ENCODE assay signal across 17 mouse cellular contexts in the genomic region with DNA sequence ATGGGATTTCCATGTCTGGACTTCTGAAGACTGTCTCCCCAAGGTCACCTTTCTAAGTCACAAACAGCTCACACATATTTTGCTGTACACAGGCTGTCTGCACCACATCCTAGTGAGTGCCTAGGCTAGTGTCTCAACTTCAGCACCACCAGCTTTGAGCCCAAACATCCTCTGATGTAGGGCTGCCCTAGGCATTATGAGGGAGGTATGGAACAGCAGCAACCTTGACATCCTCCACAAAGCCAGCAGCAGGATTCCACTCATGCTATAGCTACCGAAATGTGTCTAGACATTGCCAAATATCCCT.
A peak's percentile ranks its signal among the peaks of the same experiment; 100 is the strongest.
DNase-seq lines count a peak whose midpoint lies in the region; ATAC-seq and TF ChIP-seq lines count a peak whose summit lies in the region.
"Had no signal": no experiment of that assay in that cellular context is flagged by ENCODE, and none has a peak within 500 bp of the region (broad histone marks: within the 10 kb centered on the region; RNA-seq: fewer than 3 reads in every experiment).

No protein-coding gene starts in this region.

- H3K27me3 ChIP-seq in testis, adult 2 months (ENCODE audit: control insufficient read depth, insufficient read depth, low read length): no peaks in the 10 kb centered on the region
- no peaks in the 10 kb centered on the region for H3K27me3 ChIP-seq in midbrain, embryonic 14.5 days (ENCODE audit: control insufficient read depth, insufficient read depth, low read length)
- H3K27me3 ChIP-seq: CH12.LX; hindbrain, embryonic 15.5 days had no signal

- DNase-seq in gastrocnemius, adult 2 months: no peak
- DNase-seq in gastrocnemius, postnatal 4 days (ENCODE audit: low spot score in 2 of 2): no peak
- DNase-seq in testis, postnatal 14 days (ENCODE audit: low spot score): no peak
- no peak for DNase-seq in midbrain, embryonic 14.5 days
- DNase-seq in kidney, adult 11 months: no peak
- DNase-seq in embryo, embryonic 9.5 days (ENCODE audit: extremely low spot score): no peak
- DNase-seq in cerebellum, postnatal 36 days: no peak
- DNase-seq: adrenal gland, postnatal 25 days; cerebellum, adult 11 months; gastrocnemius, postnatal 10 days; lung, postnatal 14 days had no signal

- no peak overlapping the region for H3K9ac ChIP-seq in midbrain, embryonic 14.5 days (replicated peaks; ENCODE audit: low read length)
- H3K9ac ChIP-seq: hindbrain, embryonic 15.5 days had no signal

- no peak for TF ChIP-seq CTCF in gastrocnemius, adult 2 months (IDR thresholded peaks at IDR 0.05)
- TF ChIP-seq CTCF in testis, adult 2 months (IDR thresholded peaks at IDR 0.05; ENCODE audit: control insufficient read depth, insufficient read depth, insufficient replicate concordance, low read depth, low read length): no peak

- H3K36me3 ChIP-seq in testis, adult 2 months (ENCODE audit: control insufficient read depth, insufficient read depth, low read length): no peaks in the 10 kb centered on the region
- no peaks in the 10 kb centered on the region for H3K36me3 ChIP-seq in midbrain, embryonic 14.5 days (ENCODE audit: control insufficient read depth, insufficient read depth, low read length)
- H3K36me3 ChIP-seq: hindbrain, embryonic 15.5 days had no signal

- intact Hi-C loops in gastrocnemius, adult 2 months (cut with DNase I): loop anchor here (2.0 kb wide), 1 partner anchor 33 kb away; no protein-coding TSS in a partner anchor

- 55% methylated on average over 1 of the region's 1 CpGs for WGBS in midbrain, embryonic 14.5 days

- no peak overlapping the region for H3K4me3 ChIP-seq in gastrocnemius, adult 2 months
- H3K4me3 ChIP-seq in testis, adult 2 months (ENCODE audit: control insufficient read depth, low read depth, low read length): no peak overlapping the region
- no peak overlapping the region for H3K4me3 ChIP-seq in midbrain, embryonic 14.5 days (replicated peaks; ENCODE audit: low read depth, low read length)
- H3K4me3 ChIP-seq: hindbrain, embryonic 15.5 days; megakaryocyte, embryonic 14.5 days; myocyte had no signal

- no peaks in the 10 kb centered on the region; the same call in 1 of the 2 replicates for H3K4me1 ChIP-seq in testis, adult 2 months (ENCODE audit: control insufficient read depth, insufficient read depth, low read length)
- peaks cover 11% of the 10 kb centered on the region for H3K4me1 ChIP-seq in midbrain, embryonic 14.5 days (ENCODE audit: control insufficient read depth, insufficient read depth, low read length)
- H3K4me1 ChIP-seq: megakaryocyte, embryonic 14.5 days had no signal

- no peak overlapping the region for H3K4me2 ChIP-seq in midbrain, embryonic 14.5 days (ENCODE audit: low read length)
- H3K4me2 ChIP-seq: hindbrain, embryonic 15.5 days; liver, embryonic 11.5 days had no signal

- no peak for TF ChIP-seq POLR2A in testis, adult 2 months (IDR thresholded peaks at IDR 0.05; ENCODE audit: control insufficient read depth, low read depth, low read length)

- H3K9me3 ChIP-seq in midbrain, embryonic 14.5 days (ENCODE audit: control insufficient read depth, low read length): 0 out of 2 replicates have a peak, but pooled peaks cover 9% of the 10 kb centered on the region
- H3K9me3 ChIP-seq: hindbrain, embryonic 15.5 days had no signal

- H3K27ac ChIP-seq in gastrocnemius, adult 2 months: peak overlapping the region; percentile 76
- H3K27ac ChIP-seq in testis, adult 2 months (ENCODE audit: control insufficient read depth, insufficient read depth, low read depth, low read length): peak overlapping the region; percentile 83
- 0 out of 2 replicates have a peak overlapping the region, but pooled peaks have one; percentile 20 for H3K27ac ChIP-seq in midbrain, embryonic 14.5 days (replicated peaks; ENCODE audit: low read depth, low read length)
- H3K27ac ChIP-seq: hindbrain, embryonic 15.5 days had no signal

- ATAC-seq in midbrain, embryonic 14.5 days (ENCODE audit: low FRiP score, low TSS enrichment): no peak

Comparison
In these comparisons a context has a peak if more than half of its experiments do, and no peak if none do; other contexts are left out.
1. H3K27ac ChIP-seq: peak in every context shown above with its lines; median percentile 83 in testis, adult 2 months; 76 in gastrocnemius, adult 2 months; 20 in midbrain, embryonic 14.5 days.